Mouse (Mus musculus) lung, postnatal 0 days (tissue): ENCODE results near the gene Otud7a.

Experiments used
- CTCF ChIP-seq: IDR thresholded peaks from 2 replicates; pipeline ENCODE4 v1.5.1; 2016; ENCODE audit warnings: antibody characterized with exemption, mild to moderate bottlenecking
- EP300 ChIP-seq: IDR thresholded peaks from 2 replicates; pipeline ENCODE4 v1.6.1; 2016; ENCODE audit warnings: antibody characterized with exemption, mild to moderate bottlenecking, control low read depth

GRCm38 (mm10) chr7:63799304-63799703 lies 354.8 kb downstream of the Otud7a start:
- TF ChIP-seq CTCF (no peak), EP300 (no peak)
